Mouse (Mus musculus): ENCODE measurements around the gene Mars.
"Not testable (repeated sequence)": the region's sequence is repeated elsewhere in the genome, so short reads cannot be mapped to it uniquely, and the experiment has no call there.

Gene Mars

DNA sequence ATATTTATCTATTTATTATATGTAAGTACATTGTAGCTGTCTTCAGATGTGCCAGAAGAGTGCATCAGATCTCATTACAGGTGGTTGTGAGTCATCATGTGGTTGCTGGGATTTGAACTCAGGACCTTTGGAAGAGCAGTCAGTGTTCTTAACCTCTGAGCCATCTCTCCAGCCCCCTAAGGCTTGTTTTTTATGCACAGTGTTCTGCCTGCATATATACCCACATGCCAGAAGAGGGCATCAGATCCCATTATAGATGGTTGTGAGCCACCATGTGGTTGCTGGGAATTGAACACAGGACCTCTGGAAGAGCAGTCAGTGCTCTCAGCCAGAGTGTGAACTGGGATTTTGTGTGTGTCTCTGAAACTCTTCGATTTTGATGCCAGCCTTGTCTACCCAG, 3.4 kb upstream of the Mars start:
- in situ Hi-C loops (cut with MboI; ENCODE audit: unreplicated experiment in 2 of 2) = loop anchor here (5.0 kb wide), 1 partner anchor 53 kb away; the partner anchor contains the start of gene Kif5a (in 2 of the 2)

DNA sequence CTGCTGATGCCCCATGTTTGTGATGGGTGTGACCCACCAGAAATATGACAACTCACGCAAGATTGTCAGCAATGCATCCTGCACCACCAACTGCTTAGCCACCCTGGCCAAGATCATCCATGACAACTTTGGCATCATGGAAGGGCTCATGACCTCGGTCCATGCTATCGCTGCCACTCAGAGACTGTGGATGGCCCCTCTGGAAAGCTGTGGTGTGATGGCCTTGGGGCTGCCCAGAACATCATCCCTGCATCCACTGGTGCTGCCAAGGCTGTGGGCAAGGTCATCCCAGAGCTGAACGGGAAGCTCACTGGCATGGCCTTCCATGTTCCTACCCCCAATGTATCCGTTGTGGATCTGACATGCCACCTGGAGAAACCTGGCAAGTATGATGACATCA, 1.9 kb upstream of the Mars start:
- in situ Hi-C loops (cut with MboI; ENCODE audit: unreplicated experiment in 2 of 2) = loop anchor here (5.0 kb wide), 1 partner anchor 51 kb away; the partner anchor contains the start of gene Kif5a (in 2 of the 2)

GRCm38 (mm10) chr10:127312858-127313257, 1.3 kb upstream of the Mars start:
- in situ Hi-C loops (cut with MboI; ENCODE audit: unreplicated experiment in 2 of 2) = loop anchor here (5.0 kb wide), 1 partner anchor 51 kb away; the partner anchor contains the start of gene Kif5a (in 2 of the 2)

DNA sequence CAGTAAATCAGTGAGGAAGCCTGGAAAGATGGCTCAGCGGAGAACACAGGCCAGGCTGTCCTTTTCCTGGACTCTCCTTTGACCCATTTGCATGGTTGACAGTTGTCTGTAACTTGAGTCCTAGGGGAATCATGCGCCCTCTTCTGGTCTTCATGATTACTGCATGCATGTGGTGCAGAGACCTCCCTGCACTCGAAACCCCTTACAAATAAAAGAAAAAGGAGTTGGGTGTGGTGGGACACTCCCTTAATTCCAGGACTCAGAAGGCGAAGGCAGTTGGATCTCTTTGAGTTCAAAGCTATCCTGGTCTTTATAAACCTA, 730 bp upstream of the Mars start:
- in situ Hi-C loops (cut with MboI; ENCODE audit: unreplicated experiment in 2 of 2) = loop anchor here (5.0 kb wide), 1 partner anchor 50 kb away; the partner anchor contains the start of gene Kif5a (in 2 of the 2)

GRCm38 (mm10) chr10:127310523-127311475, 787 bp downstream of the Mars start:
- in situ Hi-C loops (cut with MboI; ENCODE audit: unreplicated experiment in 2 of 2) = loop anchor here (5.0 kb wide), 1 partner anchor 48 kb away; the partner anchor contains the start of gene Kif5a (in 2 of the 2)

DNA sequence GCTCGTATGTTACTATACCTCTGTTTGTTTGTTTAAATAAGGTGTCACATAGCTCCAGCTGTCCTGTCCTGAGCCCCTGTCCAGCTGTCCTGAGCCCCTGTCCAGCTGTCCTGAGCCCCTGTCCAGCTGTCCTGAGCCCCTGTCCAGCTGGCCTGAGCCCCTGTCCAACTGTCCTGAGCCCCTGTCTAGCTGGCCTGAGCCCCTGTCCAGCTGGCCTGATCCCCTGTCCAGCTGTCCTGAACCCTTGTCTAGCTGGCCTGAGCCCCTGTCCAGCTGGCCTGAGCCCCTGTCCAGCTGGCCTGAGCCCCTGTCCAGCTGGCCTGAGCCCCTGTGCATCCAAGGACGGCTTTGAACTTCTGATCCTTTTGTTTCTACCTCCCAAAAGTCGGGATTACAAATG, 2.4 kb downstream of the Mars start:
- in situ Hi-C loops (cut with MboI; ENCODE audit: unreplicated experiment in 2 of 2) = not testable (repeated sequence)

DNA sequence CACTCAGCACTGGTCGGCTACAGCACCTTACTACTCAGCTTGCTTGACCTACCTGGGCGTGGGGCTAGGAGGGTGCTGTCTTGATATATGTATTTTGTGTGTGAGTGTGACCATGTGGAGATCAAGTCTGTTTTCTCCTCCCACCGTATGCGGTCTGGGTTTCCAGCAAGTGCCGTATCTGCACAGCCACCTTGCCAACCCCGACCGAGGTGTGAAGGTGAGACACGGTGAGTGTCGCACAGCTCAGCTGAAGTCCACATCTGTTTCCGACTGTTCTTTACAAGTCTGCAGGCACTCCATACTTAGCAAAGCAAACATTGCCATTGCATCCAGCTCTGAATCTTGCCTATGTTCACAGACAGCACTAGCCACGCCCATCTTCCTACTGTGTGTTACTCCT, 8.4 kb downstream of the Mars start:
- in situ Hi-C loops (cut with MboI; ENCODE audit: unreplicated experiment in 2 of 2) = no loop called here

GRCm38 (mm10) chr10:127300361-127300760, 11.2 kb downstream of the Mars start:
- in situ Hi-C loops (cut with MboI; ENCODE audit: unreplicated experiment in 2 of 2) = no loop called here

DNA sequence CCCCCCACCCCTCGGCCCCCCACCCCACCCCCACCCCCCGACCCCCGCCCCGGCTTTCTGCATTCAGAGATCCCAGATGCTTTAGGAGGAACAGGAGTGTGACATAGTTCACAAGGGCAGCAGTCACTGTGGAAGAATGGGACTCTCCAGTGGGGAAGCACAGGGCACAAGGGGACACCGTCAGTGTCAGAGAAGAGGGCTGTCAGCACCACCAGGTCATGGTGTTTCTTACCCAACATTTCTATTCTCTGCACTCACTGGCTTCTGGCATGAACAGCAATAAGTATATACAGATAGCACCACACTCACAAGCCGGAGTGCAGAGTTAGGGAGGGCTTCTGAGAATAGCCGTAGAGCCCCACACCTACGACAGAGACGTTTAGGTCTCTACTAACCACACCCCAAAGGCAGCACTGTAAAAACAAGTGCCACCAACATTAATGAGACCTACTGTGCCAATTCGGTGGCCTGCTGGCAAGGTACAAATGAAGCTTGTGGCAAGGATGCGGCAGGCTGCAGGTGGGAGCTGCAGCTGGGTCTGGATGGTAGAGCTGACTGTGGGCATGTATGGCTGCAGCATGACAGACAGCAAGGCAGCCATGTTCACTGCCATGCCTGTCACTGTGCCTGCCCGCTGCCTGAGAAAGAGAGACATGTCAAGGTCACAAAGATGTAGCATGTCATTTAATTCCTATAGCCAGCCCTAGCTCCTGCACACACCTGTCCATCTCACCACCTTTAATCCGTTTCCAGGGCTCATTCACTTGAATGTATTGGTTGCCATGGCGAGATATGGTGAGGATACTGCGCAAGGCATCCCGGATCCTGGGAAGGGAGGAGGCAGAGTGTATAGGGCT, 14.3 kb downstream of the Mars start:
- in situ Hi-C loops (cut with MboI; ENCODE audit: unreplicated experiment in 2 of 2) = no loop called here

- in situ Hi-C loops (cut with MboI; ENCODE audit: unreplicated experiment in 2 of 2) = no loop called here
Observed at GRCm38 (mm10) chr10:127295986-127296794, 15.4 kb downstream of the Mars start.

GRCm38 (mm10) chr10:127294895-127295510, 16.6 kb downstream of the Mars start:
- in situ Hi-C loops (cut with MboI; ENCODE audit: unreplicated experiment in 2 of 2) = no loop called here

GRCm38 (mm10) chr10:127293590-127294113, 17.9 kb downstream of the Mars start:
- in situ Hi-C loops (cut with MboI; ENCODE audit: unreplicated experiment in 2 of 2) = no loop called here

GRCm38 (mm10) chr10:127292987-127293538, 18.5 kb downstream of the Mars start:
- in situ Hi-C loops (cut with MboI; ENCODE audit: unreplicated experiment in 2 of 2) = no loop called here

DNA sequence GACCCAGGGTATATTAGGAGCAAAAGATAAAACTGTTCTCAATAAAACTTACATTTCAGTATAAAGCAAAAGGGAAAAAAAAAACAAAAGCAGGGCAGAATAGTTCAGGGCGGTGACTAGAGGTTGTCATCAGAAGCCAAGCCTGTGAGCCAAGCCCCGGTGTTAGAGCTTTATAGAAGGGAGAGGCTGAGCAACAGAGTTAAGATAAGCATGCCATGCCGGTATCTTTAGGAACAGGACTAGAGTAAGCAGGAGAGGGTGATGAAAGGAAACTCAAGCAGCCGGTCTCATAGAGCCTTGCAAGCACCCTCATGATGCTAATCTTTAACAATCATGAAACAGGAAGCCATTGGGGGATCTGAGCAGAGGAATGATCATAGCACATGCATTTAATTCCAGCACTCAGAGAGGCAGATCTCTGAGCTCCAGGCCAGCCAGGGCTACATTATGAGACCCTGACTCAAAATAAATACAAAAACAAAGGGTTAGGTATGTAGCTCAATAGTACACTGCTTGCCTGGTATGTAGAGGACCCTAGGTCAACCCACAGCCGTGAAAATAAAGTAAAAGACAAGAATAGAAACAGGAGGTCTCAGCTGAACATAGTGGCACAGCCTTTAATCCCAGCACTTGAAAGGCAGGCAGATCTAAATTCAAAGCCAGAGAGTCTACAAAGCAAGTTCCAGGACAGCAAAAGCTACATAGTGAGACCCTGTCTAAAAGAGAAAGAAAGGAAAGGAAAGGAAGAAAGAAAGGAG, 19.5 kb downstream of the Mars start:
- in situ Hi-C loops (cut with MboI; ENCODE audit: unreplicated experiment in 2 of 2) = no loop called here

DNA sequence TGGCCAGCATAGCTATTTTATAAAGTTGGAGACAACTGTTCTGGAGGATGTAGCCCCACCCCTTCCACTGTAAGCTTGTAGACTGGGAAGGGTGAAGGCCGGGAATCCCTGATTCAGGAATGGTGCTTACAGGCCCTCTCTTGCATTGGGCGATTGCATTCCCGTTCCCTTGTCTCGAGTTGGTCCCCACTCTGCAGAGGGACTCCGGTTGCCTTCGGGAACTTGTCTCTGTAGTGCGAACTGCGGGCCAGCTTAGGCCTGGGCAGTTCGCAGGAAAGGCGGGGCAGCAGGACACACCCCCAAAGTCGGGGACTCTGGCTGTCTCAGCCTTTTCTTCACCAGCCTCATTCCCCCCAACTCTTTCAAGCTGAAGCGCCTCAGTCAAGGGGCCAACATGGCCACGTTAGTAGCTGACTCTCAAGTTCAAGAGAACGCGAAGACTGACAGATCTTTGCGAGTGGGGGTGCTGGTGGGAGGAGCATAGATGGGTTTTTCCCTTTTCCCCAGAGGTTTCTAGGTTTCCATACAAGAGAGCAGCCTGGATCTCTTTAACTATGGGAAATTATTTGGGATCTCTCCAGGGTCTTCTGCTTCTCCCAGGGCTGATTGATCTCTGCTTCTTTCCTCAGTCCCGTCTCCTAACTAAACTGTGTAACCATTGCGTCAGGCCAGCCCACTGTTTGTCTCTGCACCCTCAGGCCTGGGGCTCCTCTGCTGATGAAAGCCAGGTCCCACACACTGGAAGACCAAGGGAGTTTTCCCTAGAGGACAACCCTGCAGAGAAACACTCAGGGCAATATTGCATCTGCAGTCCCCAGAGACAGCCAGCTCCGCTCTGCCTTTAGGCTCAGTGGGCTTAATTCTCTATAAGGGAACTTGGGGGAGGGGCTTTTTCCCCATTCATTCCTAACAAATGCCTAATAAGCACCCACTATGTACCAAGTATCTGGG, 20.4 kb downstream of the Mars start:
- in situ Hi-C loops (cut with MboI; ENCODE audit: unreplicated experiment in 2 of 2) = no loop called here

DNA sequence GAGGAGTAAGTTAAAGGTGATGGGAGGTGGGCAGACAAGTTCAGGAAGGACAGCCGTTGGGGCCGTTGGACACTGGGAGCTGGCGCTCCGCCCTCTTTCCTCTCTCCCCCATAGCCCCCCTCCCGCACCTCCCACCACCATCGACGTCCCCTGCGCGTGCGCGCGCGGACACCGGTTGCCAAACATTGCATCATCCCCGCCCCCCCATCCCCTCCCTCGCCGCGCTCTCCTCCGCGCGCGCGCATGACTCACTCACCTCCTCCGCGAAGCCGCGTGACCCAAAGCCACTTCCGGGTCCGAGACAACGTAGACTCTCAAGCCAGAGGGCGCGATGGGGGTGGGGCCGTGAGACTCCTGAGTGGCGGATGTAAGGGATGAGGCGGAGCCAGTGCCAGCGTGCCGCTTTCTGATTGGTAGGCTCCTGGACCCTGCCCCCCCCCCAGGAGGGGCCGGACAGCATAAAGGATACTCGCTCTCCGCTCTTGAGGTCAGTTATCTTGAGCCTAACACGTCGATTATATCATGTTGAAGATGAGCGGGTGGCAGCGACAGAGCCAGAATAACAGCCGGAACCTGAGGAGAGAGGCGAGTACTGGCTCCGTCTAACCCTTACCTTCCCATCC, 21.2 kb downstream of the Mars start:
- in situ Hi-C loops (cut with MboI; ENCODE audit: unreplicated experiment in 2 of 2) = no loop called here

DNA sequence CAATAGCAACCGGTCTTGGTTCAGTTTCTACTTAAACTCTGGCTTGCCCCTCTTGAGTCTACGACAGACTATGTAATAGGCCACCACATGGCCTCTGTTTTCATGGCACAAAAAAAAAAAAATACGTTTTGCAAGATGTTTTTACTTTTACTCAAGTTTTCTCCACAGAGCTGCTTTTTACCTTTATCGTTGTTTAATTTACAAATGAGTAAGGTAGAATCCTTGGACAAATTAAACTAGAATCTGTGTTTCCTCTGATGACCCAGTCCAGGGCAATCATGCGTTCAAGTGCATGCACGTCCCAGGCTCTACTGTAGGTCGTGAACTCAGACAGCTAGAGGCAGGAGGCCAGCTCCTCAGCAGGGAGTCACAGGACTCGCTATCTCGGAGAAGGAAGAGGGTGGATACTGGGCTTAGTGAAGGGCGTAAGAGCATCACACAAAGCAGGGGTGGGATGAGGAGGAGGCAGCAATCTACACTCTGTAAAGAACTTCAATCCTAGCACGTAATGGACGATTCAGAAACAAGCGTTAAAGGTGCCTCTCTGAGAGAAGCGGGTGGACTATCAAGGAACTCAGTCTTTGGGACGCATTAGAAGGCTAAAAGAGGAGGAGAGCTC, 21.9 kb downstream of the Mars start:
- in situ Hi-C loops (cut with MboI; ENCODE audit: unreplicated experiment in 2 of 2) = no loop called here
